Mouse (Mus musculus) thymus, adult 2 months (tissue): ENCODE measurements around the gene Rtn4. TPM values are rescaled to one million over a fixed set of nuclear protein-coding genes. Genes with fewer than 3 reads are reported as not detected.
"Not testable (repeated sequence)": the region's sequence is repeated elsewhere in the genome, so short reads cannot be mapped to it uniquely, and the experiment has no call there.

Experiments
- DNase-seq: peaks from one replicate; pipeline ENCODE4 v3.0.0; 2021
- H3K27ac ChIP-seq: fragments of 200-500 bp; 2 replicates; pipeline ENCODE4 v1.5.1; 2012; ENCODE audit warnings: low read length, control low read depth; ENCODE audit not compliant: control insufficient read depth, insufficient read depth
- H3K27me3 ChIP-seq: fragments of 200-500 bp; 2 replicates; pipeline ENCODE4 v1.6.1; 2012; ENCODE audit warnings: mild to moderate bottlenecking, low read length, moderate library complexity, mixed read lengths; ENCODE audit not compliant: control insufficient read depth, insufficient read depth
- H3K36me3 ChIP-seq: fragments of 200-500 bp; 2 replicates; pipeline ENCODE4 v1.6.1; 2012; ENCODE audit warnings: mild to moderate bottlenecking, low read length, moderate library complexity; ENCODE audit not compliant: control insufficient read depth, insufficient read depth
- H3K4me1 ChIP-seq: fragments of 200-500 bp; replicated peaks from 2 replicates; pipeline ENCODE4 v1.6.1; 2012; ENCODE audit warnings: low read length; ENCODE audit not compliant: control insufficient read depth, insufficient read depth
- H3K4me3 ChIP-seq: fragments of 200-500 bp; 2 replicates; pipeline ENCODE4 v1.5.1; 2012; ENCODE audit warnings: mild to moderate bottlenecking, low read length, control low read depth, moderate library complexity; ENCODE audit not compliant: control insufficient read depth, insufficient read depth
- CTCF ChIP-seq: fragments of 200-500 bp; IDR thresholded peaks from 2 replicates; pipeline ENCODE4 v1.5.1; 2012; ENCODE audit warnings: mild to moderate bottlenecking, control low read depth, low read length, moderate library complexity, borderline replicate concordance; ENCODE audit not compliant: control insufficient read depth, poor library complexity, insufficient read depth; ENCODE audit errors: extremely low read depth
- POLR2A ChIP-seq: fragments of 200-500 bp; IDR thresholded peaks from 2 replicates; pipeline ENCODE4 v1.6.1; 2012; ENCODE audit warnings: mild to moderate bottlenecking, low read length, control low read depth, moderate library complexity; ENCODE audit not compliant: control insufficient read depth, poor library complexity, insufficient read depth; ENCODE audit errors: extremely low read depth
- WGBS: fragments of 180-500 bp; shearing (Covaris S2); methylation state at CpG from one replicate; pipeline ENCODE4 v1.1.7; 2018; 5-methylcytosine and 5-hydroxymethylcytosine counted together
- polyA plus RNA-seq: library from polyadenylated mRNA; depleted of rRNA; stranded (reverse); fragments of >200 nt; gene quantifications from 2 replicates; pipeline ENCODE4 v1.2.3, GENCODE M21; 2012; rRNA removed

The Rtn4 gene
- 81.6 and 97.8 TPM in 2 replicates for polyA plus RNA-seq

DNA sequence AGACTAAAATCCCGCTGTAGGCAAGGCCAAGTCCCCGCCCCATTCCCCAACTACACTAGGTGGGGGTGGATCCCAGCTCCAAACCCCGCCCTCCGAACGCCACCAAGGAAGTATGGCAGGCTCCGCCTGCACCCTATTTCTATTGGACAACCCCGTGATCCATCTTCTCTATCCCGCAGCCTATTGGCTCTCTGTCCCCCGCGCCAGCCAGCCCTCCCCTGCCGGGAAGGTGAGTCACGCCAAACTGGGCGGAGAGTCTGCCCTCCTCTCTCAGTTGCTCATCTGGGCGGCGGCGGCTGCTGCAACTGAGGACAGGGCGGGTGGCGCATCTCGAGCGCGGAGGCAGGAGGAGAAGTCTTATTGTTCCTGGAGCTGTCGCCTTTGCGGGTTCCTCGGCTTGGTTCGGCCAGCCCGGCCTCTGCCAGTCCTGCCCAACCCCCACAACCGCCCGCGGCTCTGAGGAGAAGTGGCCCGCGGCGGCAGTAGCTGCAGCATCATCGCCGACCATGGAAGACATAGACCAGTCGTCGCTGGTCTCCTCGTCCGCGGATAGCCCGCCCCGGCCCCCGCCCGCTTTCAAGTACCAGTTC, at the start of gene Rtn4:
Rtn4 (plus strand) TSS at position 265 of the 590 bp plus-strand sequence.
- TF ChIP-seq POLR2A (peak; percentile 99), CTCF (peak; percentile 62; the same call in 1 of the 2 replicates)
- Histone ChIP-seq H3K4me1 (no peaks in the 10 kb centered on the region), H3K27ac (peak within 1 kb of the TSS; percentile 57), H3K27me3 (no peaks in the 10 kb centered on the region), H3K36me3 (no peaks in the 10 kb centered on the region), H3K4me3 (peak within 1 kb of the TSS; percentile 82)
- WGBS, result under 1% methylated on average over 43 of the region's 43 CpGs
- DNase-seq, result peak; percentile 98

DNA sequence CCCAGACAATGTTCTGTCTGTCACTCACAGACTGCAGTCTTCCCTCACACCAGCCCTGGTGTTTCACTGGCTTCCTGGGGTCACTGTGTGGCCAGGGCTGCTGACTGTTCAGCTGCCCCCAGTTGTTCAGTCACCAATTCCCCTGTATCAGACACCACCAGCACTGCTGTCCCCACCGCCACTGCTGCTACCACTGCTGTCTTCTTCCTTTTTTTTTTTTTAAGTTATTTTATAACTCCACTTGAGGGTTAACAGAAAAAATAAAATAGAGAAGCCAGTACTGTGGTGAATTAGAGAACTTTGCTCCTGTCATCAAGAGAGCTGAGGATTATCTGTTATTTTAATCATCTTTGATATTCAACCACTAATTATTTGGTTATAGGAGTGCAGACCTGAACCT, 48.3 kb upstream of the Rtn4 start:
- 81% methylated on average over 1 of the region's 1 CpGs for WGBS
- no peak for TF ChIP-seq CTCF
- DNase-seq, result no peak
- no peak overlapping the region for H3K4me3 ChIP-seq
- no peaks in the 10 kb centered on the region for H3K27me3 ChIP-seq
- H3K4me1 ChIP-seq, result no peaks in the 10 kb centered on the region
- H3K36me3 ChIP-seq, result no peaks in the 10 kb centered on the region
- H3K27ac ChIP-seq, result no peak overlapping the region

- Histone ChIP-seq H3K27me3 (no peaks in the 10 kb centered on the region), H3K36me3 (no peaks in the 10 kb centered on the region), H3K4me1 (no peaks in the 10 kb centered on the region), H3K4me3 (no peak overlapping the region), H3K27ac (no peak overlapping the region)
- TF ChIP-seq POLR2A (no peak), CTCF (no peak)
- DNase-seq, result no peak
- WGBS, result 76% methylated on average over 5 of the region's 5 CpGs
Measured at GRCm38 (mm10) chr11:29645411-29646066, 47.2 kb upstream of the Rtn4 start.

GRCm38 (mm10) chr11:29647568-29648319, 45.0 kb upstream of the Rtn4 start:
- H3K27ac ChIP-seq, result no peak overlapping the region
- no peaks in the 10 kb centered on the region for H3K4me1 ChIP-seq
- H3K4me3 ChIP-seq, result no peak overlapping the region
- WGBS, result 11% methylated on average over 6 of the region's 6 CpGs
- TF ChIP-seq POLR2A (no peak), CTCF (no peak)
- H3K36me3 ChIP-seq, result no peaks in the 10 kb centered on the region
- no peak for DNase-seq
- no peaks in the 10 kb centered on the region for H3K27me3 ChIP-seq

DNA sequence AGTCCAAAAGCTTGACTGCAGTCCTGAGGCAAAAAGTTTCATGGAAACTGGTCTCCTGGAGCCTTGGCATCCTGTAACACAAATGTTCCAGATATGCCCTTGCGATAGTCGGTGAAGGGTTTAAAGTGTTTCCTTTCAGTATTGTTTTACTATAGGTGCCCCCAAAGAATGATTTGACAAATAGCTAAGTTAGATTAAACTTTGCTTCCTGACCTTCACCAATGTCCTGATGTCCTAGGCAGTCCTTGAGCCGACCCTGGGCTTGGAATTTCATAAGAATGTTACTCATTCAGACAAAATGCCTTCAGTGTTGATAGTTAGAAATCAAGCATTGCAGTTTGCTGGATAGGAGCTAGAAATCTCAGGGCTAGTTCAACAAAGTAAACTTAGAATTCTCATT, 37.4 kb upstream of the Rtn4 start:
- H3K27ac ChIP-seq, DNase-seq, H3K4me3 ChIP-seq, H3K36me3 ChIP-seq, H3K27me3 ChIP-seq, H3K4me1 ChIP-seq: not testable (repeated sequence)
- 95% methylated on average over 3 of the region's 3 CpGs for WGBS

DNA sequence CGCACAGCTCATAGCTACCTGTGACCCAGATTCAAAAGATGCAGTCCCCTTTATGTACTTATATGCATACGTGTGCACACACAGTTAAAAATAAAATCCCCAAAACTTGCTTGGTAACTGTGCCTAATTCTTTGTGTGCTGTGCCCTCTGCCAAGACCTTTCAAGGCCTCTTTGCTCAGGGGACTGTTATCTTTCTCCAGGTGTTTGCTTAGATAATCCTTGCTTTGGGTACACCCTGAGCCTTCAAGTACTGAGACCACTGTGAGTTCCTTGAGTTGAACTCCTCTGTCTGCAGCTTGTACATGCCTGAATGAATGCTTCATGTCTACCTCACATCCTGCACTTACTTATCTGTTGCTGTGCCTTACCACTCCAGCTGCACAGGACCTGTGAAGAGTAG, 32.0 kb upstream of the Rtn4 start:
- TF ChIP-seq POLR2A (no peak), CTCF (no peak)
- H3K27me3 ChIP-seq, result no peaks in the 10 kb centered on the region
- no peaks in the 10 kb centered on the region for H3K36me3 ChIP-seq
- WGBS, result 97% methylated on average over 2 of the region's 2 CpGs
- H3K4me1 ChIP-seq, result no peaks in the 10 kb centered on the region
- H3K27ac ChIP-seq, result no peak overlapping the region
- no peak for DNase-seq
- H3K4me3 ChIP-seq, result no peak overlapping the region

DNA sequence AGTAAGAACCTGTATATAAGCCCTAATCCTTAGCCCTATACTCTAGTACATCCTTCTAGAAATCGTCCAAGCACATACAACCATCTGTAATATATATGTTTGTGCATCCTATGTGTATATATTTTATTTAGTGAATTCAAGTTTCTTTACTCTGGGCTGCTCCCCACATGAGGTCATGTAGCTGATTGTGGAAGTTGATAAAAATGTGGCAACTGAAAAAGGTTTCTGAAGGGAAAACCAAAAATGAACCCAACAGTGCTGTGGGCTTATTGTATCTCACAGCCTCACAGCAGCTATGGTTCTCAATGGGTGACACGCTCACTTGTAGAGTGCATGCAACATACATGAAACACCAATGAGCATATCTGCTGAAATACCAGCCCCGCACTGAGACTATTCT, 25.1 kb upstream of the Rtn4 start:
- no peaks in the 10 kb centered on the region for H3K4me1 ChIP-seq
- no peak overlapping the region for H3K27ac ChIP-seq
- H3K27me3 ChIP-seq, result no peaks in the 10 kb centered on the region
- TF ChIP-seq CTCF (no peak), POLR2A (no peak)
- H3K36me3 ChIP-seq, result no peaks in the 10 kb centered on the region
- no peak for DNase-seq
- 87% methylated on average over 3 of the region's 3 CpGs for WGBS
- no peak overlapping the region for H3K4me3 ChIP-seq
